Mouse (Mus musculus) lung, postnatal 0 days (tissue): ENCODE results near the gene Cdc42bpb.
A peak's percentile ranks its signal among the peaks of the same experiment; 100 is the strongest.

Source experiments
- CTCF ChIP-seq: IDR thresholded peaks from 2 replicates; pipeline ENCODE4 v1.5.1; 2016; ENCODE audit warnings: antibody characterized with exemption, mild to moderate bottlenecking
- EP300 ChIP-seq: IDR thresholded peaks from 2 replicates; pipeline ENCODE4 v1.6.1; 2016; ENCODE audit warnings: antibody characterized with exemption, mild to moderate bottlenecking, control low read depth

- TF ChIP-seq EP300 (0 out of 2 replicates have a peak, but pooled peaks have one; percentile 34), CTCF (no peak)
Observed at GRCm38 (mm10) chr12:111353439-111353915, 24.0 kb downstream of the Cdc42bpb start.
